Mouse (Mus musculus) heart, adult 8-10 months (tissue): Measurements from ENCODE around the gene Gm12830. TPM values are rescaled to one million over a fixed set of nuclear protein-coding genes. Genes with fewer than 3 reads are reported as not detected.

Source experiments
- DNase-seq: peaks from one replicate; pipeline ENCODE4 v3.0.0; 2022; ENCODE audit warnings: low spot score
- total RNA-seq, 4 experiments: library from RNA; stranded (reverse); gene quantifications; 2 replicates each; pipeline ENCODE4 v1.2.4; 2022

Gm12830 gene
- total RNA-seq: not detected

- DNase-seq: peak; percentile 4
Observed at GRCm38 (mm10) chr4:114821567-114822192, at the start of gene Gm12830. TSS of gene Gm12830 (plus strand) at chr4:114821722.

- no peak for DNase-seq
Observed at GRCm38 (mm10) chr4:114773316-114773715, 48.2 kb upstream of the Gm12830 start.

- DNase-seq: no peak
Observed at GRCm38 (mm10) chr4:114777625-114778202, 43.8 kb upstream of the Gm12830 start.

GRCm38 (mm10) chr4:114778716-114779474, 42.6 kb upstream of the Gm12830 start:
- DNase-seq: no peak

- DNase-seq: no peak
Observed at GRCm38 (mm10) chr4:114779475-114779757, 42.1 kb upstream of the Gm12830 start.

- DNase-seq: no peak
Observed at GRCm38 (mm10) chr4:114779758-114780546, 41.6 kb upstream of the Gm12830 start.

- no peak for DNase-seq
Observed at GRCm38 (mm10) chr4:114782851-114783250, 38.7 kb upstream of the Gm12830 start.

- DNase-seq: no peak
Observed at GRCm38 (mm10) chr4:114784735-114785134, 36.8 kb upstream of the Gm12830 start.

GRCm38 (mm10) chr4:114788856-114789255, 32.7 kb upstream of the Gm12830 start:
- DNase-seq: no peak

- DNase-seq: no peak
Observed at GRCm38 (mm10) chr4:114791650-114792049, 29.9 kb upstream of the Gm12830 start.

GRCm38 (mm10) chr4:114793836-114794235, 27.7 kb upstream of the Gm12830 start:
- DNase-seq: no peak

GRCm38 (mm10) chr4:114797254-114797914, 24.1 kb upstream of the Gm12830 start:
- no peak for DNase-seq

GRCm38 (mm10) chr4:114798041-114798624, 23.4 kb upstream of the Gm12830 start:
- DNase-seq: no peak

- no peak for DNase-seq
Observed at GRCm38 (mm10) chr4:114804096-114804495, 17.4 kb upstream of the Gm12830 start.

GRCm38 (mm10) chr4:114818963-114819702, 2.4 kb upstream of the Gm12830 start:
- no peak for DNase-seq

- DNase-seq: no peak
Observed at GRCm38 (mm10) chr4:114834770-114835581, 13.5 kb downstream of the Gm12830 start.

GRCm38 (mm10) chr4:114841336-114841920, 19.9 kb downstream of the Gm12830 start:
- no peak for DNase-seq

GRCm38 (mm10) chr4:114842376-114842960, 20.9 kb downstream of the Gm12830 start:
- no peak for DNase-seq
